Mouse (Mus musculus): ENCODE data around the gene Pml. TPM values are rescaled to one million over a fixed set of nuclear protein-coding genes. Genes with fewer than 3 reads are reported as not detected.

The Pml gene
- total and polyA plus RNA-seq, 2 experiments from 2014 or later = 4.8 to 11.4 TPM

DNA sequence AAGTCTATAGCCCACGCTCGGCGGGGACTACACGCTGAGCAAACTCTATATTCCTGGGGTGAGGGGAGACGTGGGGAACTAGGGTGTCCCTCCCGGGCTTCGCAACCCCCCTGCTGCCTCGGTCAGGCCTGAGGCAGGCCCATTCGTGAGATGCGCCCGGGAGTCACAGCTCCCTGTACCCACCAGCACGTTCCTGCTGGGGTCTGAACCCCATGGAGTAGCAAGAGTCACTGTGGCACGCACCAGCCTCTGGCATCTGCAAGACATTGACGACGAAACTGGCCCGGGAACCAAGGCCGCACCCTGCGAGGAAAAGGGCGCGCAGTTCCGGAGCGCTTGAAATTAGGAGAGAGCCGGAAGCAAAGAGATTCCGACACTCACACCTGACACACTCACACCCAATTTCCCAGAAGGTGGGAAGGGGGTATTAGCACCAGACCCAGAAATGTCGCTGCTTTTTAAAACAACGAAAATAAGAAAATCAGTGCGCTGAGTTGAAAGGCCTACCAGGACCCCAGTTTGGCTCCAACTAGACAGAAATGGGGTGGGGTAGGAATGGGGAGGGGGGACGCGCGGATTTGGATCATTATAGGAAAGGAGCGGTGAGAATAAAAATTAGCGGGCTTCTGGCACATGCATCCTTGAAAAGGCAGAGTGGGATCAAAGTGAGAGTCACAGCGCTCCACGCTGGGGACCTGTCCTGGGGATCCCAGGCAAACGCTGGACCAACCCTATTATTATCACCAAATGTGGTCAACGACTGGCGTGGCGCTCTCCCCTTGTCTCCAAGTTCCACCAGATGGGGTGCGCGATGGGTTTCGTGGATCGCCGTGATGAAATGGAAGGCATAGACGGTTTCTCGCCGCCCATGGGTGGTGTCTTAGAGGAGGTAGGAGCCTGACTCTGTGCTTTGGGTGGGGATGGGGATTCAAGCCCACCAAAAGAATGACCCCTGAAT, 52.7 kb downstream of the Pml start:
- H3K9me3 ChIP-seq (ENCODE audit: low read length) = no peaks in the 10 kb centered on the region
- WGBS = 5% methylated on average over 46 of the region's 46 CpGs
- TF ChIP-seq CTCF (IDR thresholded peaks at IDR 0.05; ENCODE audit: low read depth) = no peak
- H3K4me1 ChIP-seq (ENCODE audit: insufficient read depth, low read length) = peaks cover 15% of the 10 kb centered on the region; the same call in 1 of the 2 replicates
- H3K27me3 ChIP-seq (ENCODE audit: insufficient read depth, low read length) = peaks cover 36% of the 10 kb centered on the region
- DNase-seq (ENCODE audit: low spot score) (peak; percentile 21), ATAC-seq (no peak)
- H3K9ac ChIP-seq (replicated peaks; ENCODE audit: low read length) = peak overlapping the region; percentile 30
- no peaks in the 10 kb centered on the region for H3K36me3 ChIP-seq (ENCODE audit: insufficient read depth, low read length)
- peak overlapping the region; percentile 78; the same call in 1 of the 2 replicates for H3K27ac ChIP-seq
- H3K4me2 ChIP-seq (ENCODE audit: low read depth, low read length) = peak overlapping the region; percentile 49
- H3K4me3 ChIP-seq (ENCODE audit: low read length) = peak overlapping the region; percentile 33

DNA sequence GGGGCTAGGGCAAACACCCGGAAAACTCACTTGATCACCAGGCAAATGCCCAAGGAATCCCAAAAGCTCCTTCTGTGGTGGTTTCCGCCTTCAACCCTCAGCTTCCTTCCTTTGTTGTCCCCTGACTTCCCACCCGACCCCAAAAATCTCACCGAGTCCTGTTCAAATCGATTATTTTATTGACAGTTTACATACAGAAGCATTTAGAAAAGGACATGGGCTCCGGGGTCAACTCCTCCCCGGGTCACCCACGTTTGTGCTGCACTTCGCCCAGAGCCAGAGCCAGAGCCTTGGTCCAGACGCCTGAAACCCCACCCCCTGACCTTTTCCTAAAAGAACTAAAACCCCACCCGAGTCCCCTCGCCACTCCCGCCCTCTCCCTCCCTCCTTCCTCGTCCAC, 53.4 kb downstream of the Pml start:
- ATAC-seq (no peak), DNase-seq (ENCODE audit: low spot score) (no peak)
- H3K27ac ChIP-seq = 0 out of 2 replicates have a peak overlapping the region, but pooled peaks have one; percentile 1
- WGBS = 5% methylated on average over 14 of the region's 14 CpGs
- TF ChIP-seq CTCF (IDR thresholded peaks at IDR 0.05; ENCODE audit: low read depth) = no peak
- H3K4me3 ChIP-seq (ENCODE audit: low read length) = peak overlapping the region; percentile 33
- peaks cover 15% of the 10 kb centered on the region; the same call in 1 of the 2 replicates for H3K4me1 ChIP-seq (ENCODE audit: insufficient read depth, low read length)
- H3K27me3 ChIP-seq (ENCODE audit: insufficient read depth, low read length) = peaks cover 30% of the 10 kb centered on the region
- peak overlapping the region; percentile 49 for H3K4me2 ChIP-seq (ENCODE audit: low read depth, low read length)
- no peaks in the 10 kb centered on the region for H3K36me3 ChIP-seq (ENCODE audit: insufficient read depth, low read length)
- H3K9ac ChIP-seq (replicated peaks; ENCODE audit: low read length) = peak overlapping the region; percentile 30
- H3K9me3 ChIP-seq (ENCODE audit: low read length) = no peaks in the 10 kb centered on the region

DNA sequence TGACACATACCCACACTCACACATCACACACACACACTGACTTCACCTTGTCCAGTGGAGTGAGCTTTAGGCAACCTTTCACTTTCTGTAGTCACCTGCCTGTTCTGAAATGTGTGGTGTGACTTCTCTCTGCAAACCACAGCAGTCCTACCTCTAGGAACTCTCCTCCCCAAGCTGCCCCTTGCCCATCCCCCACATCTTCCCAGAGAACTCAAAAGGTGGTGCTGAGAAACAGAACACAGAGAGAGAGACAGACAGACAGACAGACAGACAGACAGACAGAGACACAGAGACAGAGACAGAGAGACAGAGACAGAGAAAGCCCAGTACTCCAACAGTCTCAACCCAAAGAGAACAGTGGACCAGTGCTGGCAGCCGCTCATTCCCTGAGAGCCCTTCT, 53.9 kb downstream of the Pml start:
- 30% methylated on average over 1 of the region's 1 CpGs for WGBS
- no peak overlapping the region for H3K27ac ChIP-seq
- H3K9ac ChIP-seq (replicated peaks; ENCODE audit: low read length) = 0 out of 2 replicates have a peak overlapping the region, but pooled peaks have one; percentile 30
- DNase-seq (ENCODE audit: low spot score) (no peak), ATAC-seq (no peak)
- H3K4me2 ChIP-seq (ENCODE audit: low read depth, low read length) = peak overlapping the region; percentile 49
- peaks cover 15% of the 10 kb centered on the region; the same call in 1 of the 2 replicates for H3K4me1 ChIP-seq (ENCODE audit: insufficient read depth, low read length)
- H3K9me3 ChIP-seq (ENCODE audit: low read length) = no peaks in the 10 kb centered on the region
- no peak for TF ChIP-seq CTCF (IDR thresholded peaks at IDR 0.05; ENCODE audit: low read depth)
- H3K27me3 ChIP-seq (ENCODE audit: insufficient read depth, low read length) = peaks cover 25% of the 10 kb centered on the region
- H3K4me3 ChIP-seq (ENCODE audit: low read length) = peak overlapping the region; percentile 33
- H3K36me3 ChIP-seq (ENCODE audit: insufficient read depth, low read length) = no peaks in the 10 kb centered on the region

DNA sequence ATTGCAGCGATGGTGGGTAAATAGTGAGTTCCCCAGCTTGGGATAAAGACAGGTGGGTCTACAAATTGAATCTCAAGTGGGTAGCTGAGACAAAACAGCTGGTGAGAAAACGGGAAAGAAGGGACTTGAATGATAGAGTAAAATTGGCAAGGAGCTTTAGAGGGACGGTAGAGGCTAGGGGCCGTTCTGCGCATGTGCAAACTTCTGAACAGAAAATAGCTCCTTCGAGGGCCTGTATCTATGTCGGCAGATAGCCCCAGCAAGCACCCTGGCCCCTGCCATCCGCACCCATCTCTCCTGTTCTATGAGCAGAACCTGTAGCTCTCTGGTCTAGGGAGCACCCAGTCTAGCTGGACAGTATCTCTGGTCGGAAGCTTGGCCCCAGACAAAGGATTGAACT, 55.4 kb downstream of the Pml start:
- H3K27ac ChIP-seq = no peak overlapping the region
- DNase-seq (ENCODE audit: low spot score) = no peak
- H3K27me3 ChIP-seq (ENCODE audit: insufficient read depth, low read length) = peaks cover 12% of the 10 kb centered on the region
- H3K9me3 ChIP-seq (ENCODE audit: low read length) = no peaks in the 10 kb centered on the region
- H3K9ac ChIP-seq (replicated peaks; ENCODE audit: low read length) = no peak overlapping the region
- H3K4me1 ChIP-seq (ENCODE audit: insufficient read depth, low read length) = peaks cover 15% of the 10 kb centered on the region; the same call in 1 of the 2 replicates
- no peak for TF ChIP-seq CTCF (IDR thresholded peaks at IDR 0.05; ENCODE audit: low read depth)
- WGBS = 69% methylated on average over 9 of the region's 9 CpGs
- no peak overlapping the region for H3K4me2 ChIP-seq (ENCODE audit: low read depth, low read length)
- no peak overlapping the region for H3K4me3 ChIP-seq (ENCODE audit: low read length)
- ATAC-seq = no peak
- no peaks in the 10 kb centered on the region for H3K36me3 ChIP-seq (ENCODE audit: insufficient read depth, low read length)

DNA sequence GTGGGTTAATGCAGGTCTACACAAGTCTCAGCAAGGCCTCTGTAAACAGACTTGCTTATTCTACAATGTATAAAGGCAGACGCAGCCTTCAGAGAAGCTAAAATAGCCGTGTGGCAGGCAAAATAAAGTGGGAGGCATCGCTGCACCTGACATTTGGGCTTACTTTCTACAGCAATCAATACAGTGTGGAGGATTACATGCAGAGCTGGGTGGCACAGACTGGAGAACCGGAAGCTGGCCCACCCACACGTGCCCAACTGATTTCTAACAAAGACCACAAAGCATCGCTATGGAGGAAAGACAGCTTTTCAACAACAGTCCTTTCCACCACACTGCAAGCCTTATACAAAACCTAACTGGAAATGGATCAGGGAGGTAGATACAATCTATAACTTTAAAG, 65.1 kb downstream of the Pml start:
- DNase-seq (ENCODE audit: low spot score) (no peak), ATAC-seq (no peak)
- no peak overlapping the region for H3K27ac ChIP-seq
- no peak overlapping the region for H3K4me2 ChIP-seq (ENCODE audit: low read depth, low read length)
- no peak for TF ChIP-seq CTCF (IDR thresholded peaks at IDR 0.05; ENCODE audit: low read depth)
- 64% methylated on average over 6 of the region's 6 CpGs for WGBS
- H3K27me3 ChIP-seq (ENCODE audit: insufficient read depth, low read length) = no peaks in the 10 kb centered on the region
- no peaks in the 10 kb centered on the region for H3K36me3 ChIP-seq (ENCODE audit: insufficient read depth, low read length)
- no peak overlapping the region for H3K9ac ChIP-seq (replicated peaks; ENCODE audit: low read length)
- no peaks in the 10 kb centered on the region for H3K4me1 ChIP-seq (ENCODE audit: insufficient read depth, low read length)
- no peak overlapping the region for H3K4me3 ChIP-seq (ENCODE audit: low read length)
- H3K9me3 ChIP-seq (ENCODE audit: low read length) = no peaks in the 10 kb centered on the region

DNA sequence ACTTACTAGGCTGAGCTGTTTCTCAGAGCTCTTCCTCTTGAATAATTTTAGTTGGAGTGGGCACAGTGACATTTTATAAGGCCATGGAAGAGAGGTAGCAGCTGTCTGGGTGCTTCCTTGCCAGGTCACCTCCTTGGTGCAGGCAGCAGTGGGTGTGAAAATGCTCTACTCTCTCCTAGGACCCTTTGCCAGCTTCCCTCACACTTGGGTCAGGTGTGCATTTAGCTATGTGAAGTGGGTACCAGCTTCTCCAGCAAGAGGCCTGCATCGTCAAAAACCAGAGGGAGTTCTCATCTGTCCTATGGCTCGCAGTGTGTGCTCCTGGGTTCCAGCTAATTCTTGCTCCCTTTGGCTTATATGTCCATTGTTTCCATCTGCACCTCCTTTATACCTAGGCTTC, 70.2 kb downstream of the Pml start:
- Histone ChIP-seq H3K9ac (replicated peaks; ENCODE audit: low read length) (no peak overlapping the region), H3K27me3 (ENCODE audit: insufficient read depth, low read length) (no peaks in the 10 kb centered on the region), H3K4me3 (ENCODE audit: low read length) (no peak overlapping the region), H3K27ac (no peak overlapping the region), H3K4me2 (ENCODE audit: low read depth, low read length) (no peak overlapping the region), H3K36me3 (ENCODE audit: insufficient read depth, low read length) (no peaks in the 10 kb centered on the region), H3K4me1 (ENCODE audit: insufficient read depth, low read length) (peaks cover 4% of the 10 kb centered on the region; the same call in 1 of the 2 replicates), H3K9me3 (ENCODE audit: low read length) (no peaks in the 10 kb centered on the region)
- TF ChIP-seq CTCF (IDR thresholded peaks at IDR 0.05; ENCODE audit: low read depth) = no peak
- 77% methylated on average over 2 of the region's 2 CpGs for WGBS
- DNase-seq (ENCODE audit: low spot score) (no peak), ATAC-seq (no peak)

All from hindbrain, postnatal 0 days (tissue).